ENCODE assay signal across 28 mouse cellular contexts in the genomic region with DNA sequence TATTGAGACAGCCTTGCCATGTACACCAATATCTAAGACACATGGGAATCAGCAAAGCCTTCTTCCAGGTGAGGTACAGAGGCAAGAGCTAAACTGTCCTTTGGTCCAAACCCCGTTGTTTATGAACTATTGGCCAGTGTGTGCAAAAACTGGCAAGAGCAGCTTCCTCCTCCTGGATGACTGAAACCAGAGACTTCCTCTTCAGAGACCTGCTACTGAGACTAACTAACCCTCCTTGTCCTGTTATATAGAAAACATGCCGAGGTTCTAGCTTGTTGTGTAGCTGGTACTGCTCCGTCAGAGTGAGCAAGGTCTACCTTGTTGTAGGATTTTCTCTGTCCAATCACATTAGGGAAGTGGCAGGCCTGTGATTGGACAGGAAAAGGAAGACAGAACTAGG.
"Had no signal": no experiment of that assay in that cellular context is flagged by ENCODE, and none has a peak within 500 bp of the region (broad histone marks: within the 10 kb centered on the region; RNA-seq: fewer than 3 reads in every experiment).

No protein-coding gene starts in this region.

- H3K36me3 ChIP-seq: heart, embryonic 13.5 days; heart, embryonic 15.5 days; hindbrain, embryonic 10.5 days; hindbrain, embryonic 12.5 days; intestine, embryonic 15.5 days; limb, embryonic 10.5 days; limb, embryonic 12.5 days had no signal

- H3K27me3 ChIP-seq: hindbrain, embryonic 12.5 days; intestine, embryonic 15.5 days; limb, embryonic 12.5 days had no signal

- ATAC-seq: hindbrain, embryonic 16.5 days; inflammation-experienced regulatory T-cells, adult 6 months; intestine, embryonic 15.5 days; intestine, postnatal 0 days had no signal

- H3K27ac ChIP-seq: gastrocnemius, adult 2 months; heart, adult 2 months; heart, embryonic 13.5 days; heart, embryonic 15.5 days; hindbrain, embryonic 10.5 days; hindbrain, embryonic 12.5 days; hindbrain, embryonic 14.5 days; intestine, embryonic 15.5 days; layer of hippocampus, adult 2 months; left cerebral cortex, adult 2 months; limb, embryonic 10.5 days; limb, embryonic 12.5 days had no signal

- H3K4me3 ChIP-seq: gastrocnemius, adult 2 months; heart, adult 2 months; heart, embryonic 13.5 days; heart, embryonic 15.5 days; hindbrain, embryonic 10.5 days; hindbrain, embryonic 12.5 days; intestine, embryonic 15.5 days; layer of hippocampus, adult 2 months; left cerebral cortex, adult 2 months; limb, embryonic 10.5 days; limb, embryonic 12.5 days had no signal

- H3K9me3 ChIP-seq: hindbrain, embryonic 10.5 days; hindbrain, embryonic 12.5 days; intestine, embryonic 15.5 days; limb, embryonic 10.5 days; limb, embryonic 12.5 days had no signal

- H3K4me1 ChIP-seq: heart, embryonic 15.5 days; hindbrain, embryonic 10.5 days; hindbrain, embryonic 12.5 days; intestine, embryonic 15.5 days; limb, embryonic 10.5 days; limb, embryonic 12.5 days had no signal

- H3K4me2 ChIP-seq: heart, embryonic 11.5 days; heart, embryonic 13.5 days; heart, embryonic 15.5 days; hindbrain, embryonic 12.5 days; hindbrain, embryonic 14.5 days; intestine, embryonic 15.5 days; limb, embryonic 12.5 days; liver, embryonic 11.5 days had no signal

- H3K9ac ChIP-seq: heart, embryonic 13.5 days; heart, embryonic 15.5 days; hindbrain, embryonic 12.5 days; hindbrain, embryonic 14.5 days; intestine, embryonic 15.5 days; limb, embryonic 12.5 days had no signal

- DNase-seq: gastrocnemius, adult 2 months; gastrocnemius, postnatal 10 days; gastrocnemius, postnatal 25 days; heart, adult 11 months; heart, adult 2 months; heart, postnatal 14 days; heart, postnatal 36 days; kidney, adult 18-20 months; kidney, adult 8-10 months; kidney, postnatal 10 days; kidney, postnatal 25 days; kidney, postnatal 4 days; liver had no signal
